Mouse (Mus musculus) CH12.LX (cell line): Measurements from ENCODE around the gene Znhit3. TPM values are rescaled to one million over a fixed set of nuclear protein-coding genes. Genes with fewer than 3 reads are reported as not detected.

Source experiments
- DNase-seq: peaks from one replicate; pipeline ENCODE4 v3.0.0-alpha.2; 2013; ENCODE audit errors: extremely low read depth
- H3K27ac ChIP-seq: 2 replicates; pipeline ENCODE4 v1.5.1; 2012; ENCODE audit warnings: low read depth, mild to moderate bottlenecking, control low read depth, moderate library complexity; ENCODE audit not compliant: insufficient read depth
- H3K27me3 ChIP-seq: replicated peaks from 2 replicates; pipeline ENCODE3; 2012; ENCODE audit warnings: inconsistent platforms
- H3K36me3 ChIP-seq, 2 experiments: replicated peaks in 1 of 2; 2 replicates each; pipeline versions ENCODE3 to v1.6.1; 2012; ENCODE audit warnings: inconsistent platforms in 1 of 2, low read length in 1 of 2, mild to moderate bottlenecking in 1 of 2, mixed read lengths in 1 of 2, moderate library complexity in 1 of 2; ENCODE audit not compliant: control insufficient read depth in 1 of 2, insufficient read depth in 1 of 2
- H3K4me1 ChIP-seq, 2 experiments: 2 replicates each; pipeline ENCODE4 v1.6.1; 2012; ENCODE audit warnings: inconsistent platforms in 1 of 2, moderate library complexity in 1 of 2; ENCODE audit not compliant: insufficient read depth in 2 of 2, control insufficient read depth in 1 of 2
- H3K4me2 ChIP-seq: 2 replicates; pipeline ENCODE4 v1.6.1; 2012; ENCODE audit warnings: low read depth, mild to moderate bottlenecking, control low read depth; ENCODE audit not compliant: poor library complexity, insufficient read depth, severe bottlenecking
- H3K4me3 ChIP-seq, 3 experiments: fragments of 150-350 bp in 1 of 3; sonication (generic) in 1 of 3; replicated peaks in 1 of 3; 2 replicates each; pipeline versions ENCODE3 to v1.5.1; 2011 to 2012; ENCODE audit warnings: low read depth in 2 of 3, low read length in 2 of 3, mild to moderate bottlenecking in 2 of 3, moderate library complexity in 2 of 3, control low read depth in 1 of 3, improper control_type of control experiment in 1 of 3, inconsistent platforms in 1 of 3, mixed read lengths in 1 of 3; ENCODE audit not compliant: poor library complexity in 1 of 3
- H3K79me2 ChIP-seq: replicated peaks from 2 replicates; pipeline ENCODE4 v1.6.1; 2012; ENCODE audit warnings: mild to moderate bottlenecking, moderate library complexity; ENCODE audit not compliant: control insufficient read depth, poor library complexity, insufficient read depth, severe bottlenecking; ENCODE audit errors: extremely low read depth
- H3K9ac ChIP-seq: 2 replicates; pipeline ENCODE4 v1.6.1; 2012; ENCODE audit warnings: low read depth, mild to moderate bottlenecking, control low read depth, moderate library complexity; ENCODE audit not compliant: insufficient read depth
- H3K9me3 ChIP-seq: replicated peaks from 2 replicates; pipeline ENCODE3; 2012; ENCODE audit warnings: low read length, inconsistent platforms, mixed read lengths
- CHD2 ChIP-seq: IDR thresholded peaks from 2 replicates; pipeline ENCODE4 v1.6.1; 2011; ENCODE audit warnings: low read length, improper control_type of control experiment
- CTCF ChIP-seq, 2 experiments: IDR thresholded peaks in 1 of 2; conservative IDR thresholded peaks in 1 of 2; 2 replicates each; pipeline ENCODE4 v1.5.1; 2011 to 2012; ENCODE audit warnings: low read depth in 2 of 2, low read length in 2 of 2, improper control_type of control experiment in 1 of 2, inconsistent platforms in 1 of 2, mild to moderate bottlenecking in 1 of 2, moderate library complexity in 1 of 2
- E2F4 ChIP-seq: IDR thresholded peaks from 2 replicates; pipeline ENCODE4 v1.6.1; 2011; ENCODE audit warnings: low read depth, low read length, improper control_type of control experiment; ENCODE audit not compliant: insufficient replicate concordance
- ELF1 ChIP-seq: IDR thresholded peaks from 2 replicates; pipeline ENCODE4 v1.6.1; 2014; ENCODE audit warnings: low read depth, mild to moderate bottlenecking, inconsistent platforms, low read length, improper control_type of control experiment
- EP300 ChIP-seq: IDR thresholded peaks from 2 replicates; pipeline ENCODE4 v1.6.1; 2011; ENCODE audit warnings: low read length, improper control_type of control experiment
- ETS1 ChIP-seq: conservative IDR thresholded peaks from 2 replicates; pipeline ENCODE4 v1.6.1; 2012; ENCODE audit warnings: low read depth, mild to moderate bottlenecking, inconsistent platforms, low read length, improper control_type of control experiment, moderate library complexity
- GABPA ChIP-seq: IDR thresholded peaks from 2 replicates; pipeline ENCODE4 v1.6.1; 2012; ENCODE audit warnings: low read depth, low read length, improper control_type of control experiment, inconsistent platforms; ENCODE audit not compliant: insufficient replicate concordance
- HCFC1 ChIP-seq: IDR thresholded peaks from 2 replicates; pipeline ENCODE4 v1.6.1; 2012; ENCODE audit warnings: low read depth, mild to moderate bottlenecking, inconsistent platforms, low read length, improper control_type of control experiment
- JUN ChIP-seq: IDR thresholded peaks from 2 replicates; pipeline ENCODE4 v1.6.1; 2011; ENCODE audit warnings: low read depth, mild to moderate bottlenecking, low read length, improper control_type of control experiment, moderate library complexity; ENCODE audit not compliant: insufficient read depth
- JUND ChIP-seq: conservative IDR thresholded peaks from 2 replicates; pipeline ENCODE4 v1.6.1; 2011; ENCODE audit warnings: low read depth, low read length, improper control_type of control experiment
- KAT2A ChIP-seq: IDR thresholded peaks from 2 replicates; pipeline ENCODE4 v1.6.1; 2012; ENCODE audit warnings: low read length, improper control_type of control experiment, inconsistent platforms; ENCODE audit not compliant: insufficient replicate concordance
- MAZ ChIP-seq: IDR thresholded peaks from 2 replicates; pipeline ENCODE4 v1.6.1; 2012; ENCODE audit warnings: low read depth, mild to moderate bottlenecking, inconsistent platforms, low read length, improper control_type of control experiment, moderate library complexity
- MEF2A ChIP-seq: IDR thresholded peaks from 2 replicates; pipeline ENCODE4 v1.6.1; 2014; ENCODE audit warnings: low read depth, mild to moderate bottlenecking, inconsistent platforms, low read length, improper control_type of control experiment, borderline replicate concordance
- MXI1 ChIP-seq: IDR thresholded peaks from 2 replicates; pipeline ENCODE4 v1.6.1; 2011; ENCODE audit warnings: mild to moderate bottlenecking, low read depth, low read length, improper control_type of control experiment
- NELFE ChIP-seq: IDR thresholded peaks from 2 replicates; pipeline ENCODE4 v1.6.1; 2011; ENCODE audit warnings: low read depth, low read length, improper control_type of control experiment
- NRF1 ChIP-seq: IDR thresholded peaks from 2 replicates; pipeline ENCODE4 v1.6.1; 2014; ENCODE audit warnings: low read depth, mild to moderate bottlenecking, inconsistent platforms, low read length, improper control_type of control experiment, moderate library complexity
- PAX5 ChIP-seq: IDR thresholded peaks from 2 replicates; pipeline ENCODE4 v1.6.1; 2012; ENCODE audit warnings: low read length, inconsistent platforms, mixed read lengths
- RAD21 ChIP-seq: IDR thresholded peaks from 2 replicates; pipeline ENCODE4 v1.6.1; 2011; ENCODE audit warnings: low read depth, mild to moderate bottlenecking, low read length, improper control_type of control experiment, moderate library complexity
- RCOR1 ChIP-seq: conservative IDR thresholded peaks from 2 replicates; pipeline ENCODE4 v1.6.1; 2012; ENCODE audit warnings: low read depth, mild to moderate bottlenecking, inconsistent platforms, low read length, improper control_type of control experiment
- SIN3A ChIP-seq: IDR thresholded peaks from 2 replicates; pipeline ENCODE4 v1.6.1; 2012; ENCODE audit warnings: low read length, improper control_type of control experiment, inconsistent platforms
- TBP ChIP-seq: conservative IDR thresholded peaks from 2 replicates; pipeline ENCODE4 v1.6.1; 2011; ENCODE audit warnings: low read depth, low read length, improper control_type of control experiment
- UBTF ChIP-seq: IDR thresholded peaks from 2 replicates; pipeline ENCODE4 v1.6.1; 2012; ENCODE audit warnings: low read depth, mild to moderate bottlenecking, inconsistent platforms, low read length, improper control_type of control experiment, moderate library complexity
- USF1 ChIP-seq: IDR thresholded peaks from 2 replicates; pipeline ENCODE4 v1.6.1; 2014; ENCODE audit warnings: low read depth, mild to moderate bottlenecking, inconsistent platforms, low read length, improper control_type of control experiment
- ZC3H11A ChIP-seq: IDR thresholded peaks from 2 replicates; pipeline ENCODE4 v1.6.1; 2012; ENCODE audit warnings: low read depth, mild to moderate bottlenecking, inconsistent platforms, low read length, improper control_type of control experiment
- ZMIZ1 ChIP-seq: IDR thresholded peaks from 2 replicates; pipeline ENCODE4 v1.6.1; 2012; ENCODE audit warnings: low read depth, mild to moderate bottlenecking, inconsistent platforms, low read length, improper control_type of control experiment
- dilution Hi-C: fragments of 300-500 bp; cut with MboI; formaldehyde crosslinking; loops from 2 replicates; pipeline ENCODE4 v1.14.3; 2020; ENCODE audit warnings: low sequenced_read_pairs; ENCODE audit not compliant: extremely low pct_unique_long_range_greater_than_20kb, extremely low pct_ligation_motif_present
- in situ Hi-C: fragments of 300-500 bp; cut with MboI; formaldehyde crosslinking; loops from 3 replicates; pipeline ENCODE4 v1.14.3; 2019; ENCODE audit warnings: low sequenced_read_pairs, low pct_ligation_motif_present, low pct_unique_long_range_greater_than_20kb, mixed read lengths
- polyA plus RNA-seq: library from polyadenylated mRNA; unstranded; fragments of >175 nt; gene quantifications from 2 replicates; pipeline ENCODE4 v1.2.1, GENCODE M21; 2012; ENCODE audit warnings: low read depth; ENCODE audit not compliant: insufficient read length
- total RNA-seq, 2 experiments: library from RNA; depleted of rRNA; stranded (reverse); fragments of 300-350 nt in 1 of 2; fragments of >200 nt in 1 of 2; gene quantifications; 2 replicates each; pipeline ENCODE4 v1.2.3; 2012 to 2014

Znhit3 gene
- total and polyA plus RNA-seq, 3 experiments = 59.3 to 130 (median 62.9) TPM

DNA sequence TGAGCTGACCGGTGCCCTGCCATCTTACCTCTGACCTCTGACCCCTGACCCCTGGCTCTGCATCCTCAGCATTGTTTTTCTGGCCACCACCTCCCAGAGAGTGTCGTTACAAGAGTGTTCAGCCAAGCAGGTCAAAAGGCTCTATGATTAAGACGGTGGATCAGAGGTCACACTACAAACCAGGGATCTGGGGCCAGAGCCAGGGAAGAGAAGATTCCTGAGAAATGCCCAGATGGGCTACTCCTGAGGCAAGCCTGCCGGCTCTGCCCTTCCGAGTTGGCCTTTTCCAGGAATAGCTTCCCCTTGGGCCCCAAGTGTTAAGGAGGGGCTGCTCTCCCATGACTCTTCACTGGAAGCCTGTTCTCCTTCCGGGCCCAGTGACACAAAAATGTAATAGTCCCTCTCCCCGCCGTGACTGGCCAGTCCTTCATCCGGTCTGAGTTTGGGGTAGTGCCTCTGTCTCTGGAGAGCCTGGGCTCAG is 43.6 kb upstream of the Znhit3 start:
- in situ Hi-C loops = no loop called here
- Histone ChIP-seq H3K4me3 (no peak overlapping the region), H3K9me3 (no peaks in the 10 kb centered on the region), H3K4me2 (no peak overlapping the region), H3K4me1 (0 out of 4 replicates have a peak, but pooled peaks cover 0 to 3% of the 10 kb centered on the region in 2 experiments), H3K79me2 (no peaks in the 10 kb centered on the region), H3K9ac (no peak overlapping the region), H3K27me3 (peaks cover 93% of the 10 kb centered on the region), H3K27ac (no peak overlapping the region), H3K36me3 (no peaks in the 10 kb centered on the region)
- DNase-seq = no peak
- dilution Hi-C loops = no loop called here
- TF ChIP-seq MAZ (no peak), HCFC1 (no peak), ELF1 (no peak), SIN3A (no peak), ZMIZ1 (no peak)

GRCm38 (mm10) chr11:84959181-84959580 is 43.0 kb upstream of the Znhit3 start:
- no peak overlapping the region for H3K4me2 ChIP-seq
- H3K27ac ChIP-seq = no peak overlapping the region
- H3K36me3 ChIP-seq = no peaks in the 10 kb centered on the region
- H3K79me2 ChIP-seq = no peaks in the 10 kb centered on the region
- no peaks in the 10 kb centered on the region for H3K9me3 ChIP-seq
- in situ Hi-C loops = no loop called here
- no peak overlapping the region for H3K4me3 ChIP-seq
- no peak overlapping the region for H3K9ac ChIP-seq
- DNase-seq = no peak
- dilution Hi-C loops = no loop called here
- TF ChIP-seq USF1 (no peak), TBP (no peak), MEF2A (no peak), KAT2A (no peak), UBTF (no peak), MXI1 (no peak), ETS1 (no peak), CHD2 (no peak)
- 0 out of 4 replicates have a peak, but pooled peaks cover 0 to 3% of the 10 kb centered on the region in 2 experiments for H3K4me1 ChIP-seq
- peaks cover 91% of the 10 kb centered on the region for H3K27me3 ChIP-seq

- TF ChIP-seq NELFE = no peak
- no peak for TF ChIP-seq EP300
- TF ChIP-seq RCOR1 = no peak
- no peak for TF ChIP-seq E2F4
- no peak for TF ChIP-seq HCFC1
- no peak for TF ChIP-seq PAX5
- TF ChIP-seq RAD21 = no peak
- no peak for TF ChIP-seq JUN
- no peak for TF ChIP-seq ZC3H11A
- TF ChIP-seq KAT2A = no peak
- TF ChIP-seq GABPA = no peak
- TF ChIP-seq CTCF (conservative IDR thresholded peaks at IDR 0.05 in 1 of 2, IDR thresholded peaks at IDR 0.05 in 1 of 2; ENCODE audit: low read depth in 2 of 2, low read length in 2 of 2) = no peak
- no peak for TF ChIP-seq MAZ
- no peak for TF ChIP-seq ZMIZ1
- TF ChIP-seq SIN3A = no peak
- TF ChIP-seq JUND = no peak
- no peak for TF ChIP-seq NRF1
- TF ChIP-seq, all 38 proteins: peak for 0
- in situ Hi-C loops = no loop called here
- H3K27me3 ChIP-seq = peaks cover 87% of the 10 kb centered on the region
- no peaks in the 10 kb centered on the region for H3K79me2 ChIP-seq
- H3K4me2 ChIP-seq = no peak overlapping the region
- no peaks in the 10 kb centered on the region for H3K36me3 ChIP-seq
- no peak overlapping the region for H3K4me3 ChIP-seq
- dilution Hi-C loops = no loop called here
- no peak for DNase-seq
- no peak overlapping the region for H3K9ac ChIP-seq
- no peak overlapping the region for H3K27ac ChIP-seq
- peaks cover 0 to 3% of the 10 kb centered on the region in 2 experiments; a peak in 1 of 4 replicates for H3K4me1 ChIP-seq
- no peaks in the 10 kb centered on the region for H3K9me3 ChIP-seq
These were observed 42.1 kb upstream of the Znhit3 start for GRCm38 (mm10) chr11:84958271-84958630.
